Mouse (Mus musculus) activated CD4-positive, CD25-positive, alpha-beta regulatory T cell (primary cell): ENCODE results near the gene L3mbtl2. TPM values are rescaled to one million over a fixed set of nuclear protein-coding genes. Genes with fewer than 3 reads are reported as not detected.

Source experiments
- polyA plus RNA-seq, 2 experiments: library from polyadenylated mRNA; unstranded; fragments of 100-300 nt; shearing (Covaris generic); gene quantifications; one replicate each; pipeline ENCODE4 v1.2.1; 2017

L3mbtl2 gene
- polyA plus RNA-seq: 10 to 100 TPM; 16.6 to 21.7 TPM

DNA sequence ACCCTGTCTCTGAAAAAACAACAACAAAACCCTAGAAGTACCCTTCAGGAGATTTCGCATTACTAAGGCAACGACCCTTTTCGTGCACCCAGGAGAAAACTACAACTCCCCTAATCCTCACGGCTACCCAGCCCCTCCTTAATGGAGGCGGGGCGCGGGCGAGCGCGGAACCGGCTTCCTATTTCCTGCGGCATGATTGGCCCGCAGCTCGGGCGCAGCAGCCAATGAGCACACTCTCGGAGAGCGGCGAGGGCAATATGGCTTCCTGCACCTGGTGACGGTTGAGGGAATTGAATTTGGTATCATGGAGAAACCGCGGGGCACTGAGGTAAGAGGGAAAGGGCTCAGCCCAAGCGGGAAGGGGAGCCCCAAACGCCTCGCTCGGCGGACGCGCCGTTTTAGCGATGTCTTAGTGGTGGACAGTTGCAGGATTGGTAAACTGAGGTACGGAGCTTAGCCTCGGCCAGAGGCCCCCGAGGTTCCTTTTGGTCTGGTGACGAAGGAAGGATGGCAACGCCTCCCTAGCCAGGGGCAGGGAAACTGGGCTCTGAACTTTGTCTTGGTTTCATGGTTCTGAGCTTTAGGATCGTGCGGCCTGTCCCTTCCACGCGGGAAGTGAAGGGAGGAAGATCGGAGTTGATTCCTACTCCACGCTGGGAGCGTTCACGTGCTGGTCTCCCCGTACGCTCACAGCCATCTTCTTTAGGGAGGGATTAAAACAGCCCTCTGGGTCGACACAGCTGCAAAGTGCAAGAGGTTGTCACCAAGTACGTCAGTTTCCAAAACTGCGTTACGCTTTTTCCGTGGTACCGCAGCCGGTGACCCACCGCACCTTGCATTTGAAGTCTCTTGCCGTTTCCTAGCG is at the start of gene L3mbtl2:
TSS of gene L3mbtl2 (plus strand) at position 193 of the 865 bp plus-strand sequence.

DNA sequence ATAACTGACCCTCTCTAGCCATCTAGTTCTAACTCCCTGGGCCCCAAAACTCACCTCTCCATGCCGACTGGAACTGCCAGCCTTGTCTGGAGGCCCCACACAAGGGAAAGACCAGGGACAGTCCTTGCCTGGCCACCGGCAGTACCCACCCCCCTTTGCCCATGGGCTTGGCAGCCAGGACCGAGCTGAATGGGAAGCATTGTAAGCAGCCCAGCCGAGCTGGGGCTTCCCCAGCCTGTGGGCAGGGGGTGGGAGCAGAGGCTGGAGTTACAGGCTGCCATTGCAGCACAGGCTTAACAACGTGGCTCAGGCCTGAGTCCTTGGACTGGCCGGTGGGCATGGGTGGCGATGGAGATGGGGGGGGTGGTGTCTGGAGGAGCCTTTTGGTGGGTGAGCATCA is 33.5 kb downstream of the L3mbtl2 start, which contains the start of gene Chadl:
TSS of gene Chadl (minus strand) at position 113 of the 400 bp plus-strand sequence.

Other genes with a start within 250 kb of the L3mbtl2 start
- gene Rbx1, start 197.6 kb upstream of the L3mbtl2 start, polyA plus RNA-seq: 100 to 1,000 TPM; 346 to 377 TPM
- 10 to 100 TPM; 26.0 to 46.0 TPM for gene Ep300, start 78.5 kb upstream of the L3mbtl2 start, polyA plus RNA-seq
- 1 to 10 TPM in 1 of 2 experiments, under 1 TPM in 1; 0.86 to 4.7 TPM for gene Chadl, start 33.4 kb downstream of the L3mbtl2 start, polyA plus RNA-seq
- 1 to 10 TPM; 4.9 to 8.6 TPM for gene Zc3h7b, start 81.2 kb downstream of the L3mbtl2 start, polyA plus RNA-seq
- 10 to 100 TPM; 55.5 to 73.6 TPM for gene Rangap1, start 81.6 kb downstream of the L3mbtl2 start, polyA plus RNA-seq
- 10 to 100 TPM; 19.1 to 22.6 TPM for gene Tef, start 138.5 kb downstream of the L3mbtl2 start, polyA plus RNA-seq
- gene Tob2, start 194.9 kb downstream of the L3mbtl2 start, polyA plus RNA-seq: 10 to 100 TPM; 33.5 to 63.3 TPM
- gene Phf5a, start 208.0 kb downstream of the L3mbtl2 start, polyA plus RNA-seq: 100 to 1,000 TPM; 102 to 126 TPM
- 100 to 1,000 TPM in 1 of 2 experiments, 10 to 100 TPM in 1; 95.9 to 114 TPM for gene Aco2, start 208.4 kb downstream of the L3mbtl2 start, polyA plus RNA-seq